Mouse (Mus musculus) layer of hippocampus, adult 2 months (tissue): ENCODE results near the gene Igfbp2. TPM values are rescaled to one million over a fixed set of nuclear protein-coding genes. Genes with fewer than 3 reads are reported as not detected.

ENCODE experiments used
- DNase-seq, 2 experiments: peaks; one replicate each; pipeline ENCODE4 v3.0.0; 2022; ENCODE audit warnings: low spot score in 2 of 2
- H3K27ac ChIP-seq: fragments of 200-600 bp; 2 replicates; pipeline ENCODE4 v1.8.1; 2022
- H3K4me3 ChIP-seq: fragments of 200-600 bp; 2 replicates; pipeline ENCODE4 v1.8.1; 2022; ENCODE audit warnings: mild to moderate bottlenecking
- CTCF ChIP-seq: fragments of 200-600 bp; conservative IDR thresholded peaks from 2 replicates; pipeline ENCODE4 v1.8.1; 2022; ENCODE audit warnings: antibody characterized with exemption, mild to moderate bottlenecking, moderate library complexity
- total RNA-seq, 2 experiments: library from RNA; stranded (reverse); gene quantifications; 2 replicates each; pipeline ENCODE4 v1.2.3; 2021

Gene Igfbp2
- total RNA-seq, 2 experiments from 2014 or later: 43.6 to 44.2 TPM

DNA sequence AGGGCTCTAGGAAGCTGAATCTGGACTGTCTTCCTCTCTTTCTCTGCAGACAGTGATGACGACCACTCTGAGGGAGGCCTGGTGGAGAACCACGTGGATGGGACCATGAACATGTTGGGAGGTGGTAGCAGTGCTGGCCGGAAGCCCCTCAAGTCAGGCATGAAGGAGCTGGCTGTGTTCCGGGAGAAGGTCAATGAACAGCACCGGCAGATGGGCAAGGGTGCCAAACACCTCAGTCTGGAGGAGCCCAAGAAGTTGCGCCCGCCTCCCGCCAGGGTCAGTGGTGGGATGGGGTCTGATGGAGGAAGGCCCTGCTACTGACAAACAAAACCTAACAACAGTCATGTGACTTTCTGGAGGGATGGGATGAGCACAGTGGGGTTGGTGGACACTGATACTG lies 24.7 kb downstream of the Igfbp2 start:
- no peak for TF ChIP-seq CTCF
- DNase-seq: no peak
- H3K4me3 ChIP-seq: no peak overlapping the region
- H3K27ac ChIP-seq: no peak overlapping the region

DNA sequence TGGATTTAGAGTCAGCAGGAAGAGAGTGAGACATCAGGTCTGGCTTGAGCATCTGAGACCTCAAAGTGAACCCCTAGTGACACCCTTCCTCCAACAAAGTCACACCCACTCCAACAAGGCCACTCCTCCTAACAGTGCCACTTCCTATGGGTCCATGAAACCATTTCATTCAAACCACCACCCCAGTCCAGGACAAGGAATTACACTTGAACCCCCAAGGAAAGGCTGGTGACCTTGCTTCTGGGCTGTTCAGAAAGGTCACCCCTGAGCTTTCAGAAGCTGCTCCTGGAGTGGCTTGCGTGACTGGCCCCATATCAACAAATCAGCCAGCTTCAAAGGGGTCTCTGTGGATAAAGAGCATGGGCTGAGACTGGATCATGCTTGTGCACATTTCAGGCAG lies 29.5 kb downstream of the Igfbp2 start:
- no peak overlapping the region for H3K27ac ChIP-seq
- no peak for TF ChIP-seq CTCF
- no peak overlapping the region for H3K4me3 ChIP-seq
- no peak for DNase-seq

DNA sequence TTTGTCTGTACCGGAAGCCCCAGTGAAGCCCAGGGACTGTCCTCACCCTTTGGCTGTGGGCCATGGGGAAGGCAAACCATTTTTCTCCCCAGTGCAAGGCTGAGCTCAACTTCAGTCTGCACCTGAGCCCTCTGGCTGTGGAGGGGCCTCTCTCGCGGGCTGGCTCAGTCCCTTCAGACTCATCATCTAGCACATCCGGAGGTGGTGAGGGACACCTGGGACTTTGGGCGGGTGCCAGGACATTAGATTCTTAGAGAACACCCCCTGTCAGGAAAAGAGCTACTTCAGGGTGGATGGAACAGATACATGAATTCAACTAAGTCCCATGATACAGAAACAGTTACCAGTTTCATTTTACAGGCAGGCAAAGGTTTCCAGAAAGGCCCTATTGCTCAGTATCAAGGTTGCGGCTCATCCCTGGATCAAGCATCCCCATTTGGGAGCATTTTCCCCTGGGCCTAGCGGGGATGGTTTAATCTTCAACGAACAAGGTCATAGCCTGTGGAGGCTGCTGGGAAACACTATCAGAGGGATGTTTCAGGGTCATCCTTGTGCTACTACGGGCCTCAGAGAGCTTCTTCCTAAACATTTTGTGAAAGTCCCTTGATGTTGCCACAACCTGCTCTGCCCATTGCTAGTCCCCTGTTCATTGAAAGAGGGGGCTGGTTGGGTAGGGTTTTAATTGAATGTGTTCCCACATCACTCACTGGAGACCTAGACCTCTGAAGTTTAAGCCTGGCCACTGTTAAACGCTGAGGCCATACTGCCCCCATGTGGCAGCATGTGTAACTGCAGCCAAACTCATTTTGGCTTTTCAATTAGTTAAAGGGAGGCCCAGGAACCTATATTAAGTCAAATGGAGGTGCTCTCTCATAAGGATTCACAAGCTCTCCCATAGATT lies 30.3 kb downstream of the Igfbp2 start:
- DNase-seq: peak in 1 of 2 experiments; percentile 70
- Histone ChIP-seq H3K4me3 (no peak overlapping the region), H3K27ac (no peak overlapping the region)
- TF ChIP-seq CTCF: peak; percentile 98

DNA sequence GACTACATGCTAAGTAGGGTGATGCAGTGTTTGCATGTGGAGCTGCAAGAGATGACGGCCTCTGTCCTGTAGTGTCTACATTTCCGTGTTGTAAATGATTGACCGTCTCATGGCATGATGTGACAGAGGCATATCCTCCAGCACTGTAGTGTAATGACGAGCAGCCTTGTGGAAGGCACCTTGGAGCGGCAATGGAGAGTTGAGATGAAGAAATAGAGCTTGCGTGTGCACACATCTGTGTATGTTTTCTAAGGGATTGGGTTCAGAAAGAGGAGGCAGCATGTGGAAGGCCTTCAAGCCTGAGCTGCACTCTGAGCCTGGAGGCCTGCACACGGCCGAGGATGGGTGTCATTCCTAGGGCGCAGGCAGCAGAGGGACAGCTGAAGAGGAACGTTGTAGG lies 31.4 kb downstream of the Igfbp2 start:
- Histone ChIP-seq H3K27ac (no peak overlapping the region), H3K4me3 (no peak overlapping the region)
- no peak for TF ChIP-seq CTCF
- DNase-seq: no peak

DNA sequence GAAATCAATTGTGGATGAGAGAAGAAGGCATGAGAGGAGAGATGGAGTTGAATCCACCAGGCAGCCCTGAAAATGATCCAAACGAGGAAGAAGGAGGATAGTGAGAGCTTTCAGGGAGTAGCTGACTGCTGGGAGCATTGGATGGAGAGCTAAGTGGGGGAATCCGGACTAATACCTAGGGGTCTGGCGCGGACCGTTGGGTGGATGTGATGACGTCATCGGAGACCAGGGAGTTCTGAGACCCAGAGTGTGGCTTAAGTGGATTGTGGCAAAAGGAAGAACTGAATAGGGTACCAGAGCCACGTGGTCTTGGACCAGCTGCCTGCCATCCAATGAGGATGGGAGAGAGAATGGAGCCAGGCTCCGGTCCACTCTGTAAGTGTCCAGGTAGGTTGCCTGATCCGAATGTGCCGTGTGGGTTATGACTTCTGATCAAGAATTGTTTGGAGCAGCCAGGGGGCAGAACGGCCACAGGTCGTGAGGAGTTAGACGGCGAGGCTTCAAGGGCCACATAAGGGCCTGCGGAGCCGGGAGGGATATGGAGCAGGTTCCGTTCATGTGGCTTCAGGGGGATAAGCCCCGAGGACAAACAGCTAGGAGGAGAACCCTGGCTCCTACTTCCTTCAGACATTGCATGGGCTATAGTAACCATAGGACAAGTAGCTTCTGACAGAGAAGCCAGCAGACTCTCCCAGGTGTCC lies 32.1 kb downstream of the Igfbp2 start:
- TF ChIP-seq CTCF: no peak
- DNase-seq: no peak
- H3K27ac ChIP-seq: no peak overlapping the region
- no peak overlapping the region for H3K4me3 ChIP-seq

DNA sequence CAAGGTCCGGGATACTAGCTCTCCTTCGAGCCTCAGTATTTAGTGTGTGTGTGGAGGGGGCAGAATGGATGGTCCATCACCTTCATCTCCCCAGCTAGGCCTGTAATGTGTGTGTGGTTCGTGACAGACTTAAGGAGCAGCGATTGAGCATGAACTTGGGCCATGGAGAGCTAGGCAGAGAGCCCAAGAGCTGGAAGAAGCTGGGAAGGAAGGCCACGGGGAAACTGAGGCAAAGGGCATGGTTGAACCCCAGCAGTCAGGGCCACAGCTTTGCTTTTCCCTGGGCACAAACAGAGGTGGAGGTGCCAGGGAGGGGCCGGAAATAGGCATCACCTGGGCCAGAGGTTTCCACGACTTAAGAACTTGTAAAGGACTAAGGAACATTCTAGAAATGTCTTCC lies 32.8 kb downstream of the Igfbp2 start:
- H3K27ac ChIP-seq: no peak overlapping the region
- no peak for DNase-seq
- TF ChIP-seq CTCF: no peak

DNA sequence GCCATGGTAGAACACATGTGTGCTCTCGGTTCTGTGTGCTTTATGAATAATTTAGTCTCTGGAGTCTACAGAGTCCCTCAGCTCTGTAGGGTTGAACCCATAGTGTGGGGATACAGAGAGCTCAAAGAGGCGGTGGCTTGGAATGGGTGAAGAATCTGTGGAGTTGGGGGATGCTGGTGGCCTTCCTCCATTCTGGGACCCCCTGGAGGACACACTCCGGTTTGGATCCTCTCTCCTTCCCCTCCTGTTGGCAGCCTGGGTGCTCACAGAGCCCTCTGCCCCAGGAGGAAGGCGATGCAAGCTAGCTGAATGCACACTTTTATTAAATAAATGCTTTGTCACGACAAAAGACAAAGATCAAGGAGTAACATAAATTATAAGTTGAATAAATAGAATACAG lies 33.3 kb downstream of the Igfbp2 start:
- no peak for DNase-seq
- Histone ChIP-seq H3K27ac (no peak overlapping the region), H3K4me3 (no peak overlapping the region)
- no peak for TF ChIP-seq CTCF

More for the DNA sequence above, 32.8 kb downstream of the Igfbp2 start:
- no peak overlapping the region for H3K4me3 ChIP-seq

DNA sequence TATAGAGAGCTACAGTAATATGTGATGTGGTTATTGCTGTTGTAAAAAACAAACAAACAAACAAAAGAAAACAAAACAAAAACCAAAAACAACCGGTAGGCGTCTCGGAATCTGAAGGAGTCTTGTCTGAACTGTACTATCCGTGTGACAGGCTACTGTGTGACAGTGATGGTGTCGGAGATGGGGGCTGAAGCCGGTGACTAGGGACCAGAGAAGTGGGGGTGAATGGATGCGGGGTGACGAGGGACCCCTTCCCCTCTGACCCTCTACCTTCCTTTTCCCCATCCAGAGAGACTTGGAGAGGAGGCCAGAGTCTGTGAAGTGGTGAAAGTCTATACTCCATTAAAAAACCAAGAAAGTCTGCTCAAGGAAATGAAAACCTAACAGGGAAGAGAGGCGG lies 34.0 kb downstream of the Igfbp2 start:
- Histone ChIP-seq H3K4me3 (no peak overlapping the region), H3K27ac (peak overlapping the region; percentile 56)
- DNase-seq: no peak
- no peak for TF ChIP-seq CTCF

DNA sequence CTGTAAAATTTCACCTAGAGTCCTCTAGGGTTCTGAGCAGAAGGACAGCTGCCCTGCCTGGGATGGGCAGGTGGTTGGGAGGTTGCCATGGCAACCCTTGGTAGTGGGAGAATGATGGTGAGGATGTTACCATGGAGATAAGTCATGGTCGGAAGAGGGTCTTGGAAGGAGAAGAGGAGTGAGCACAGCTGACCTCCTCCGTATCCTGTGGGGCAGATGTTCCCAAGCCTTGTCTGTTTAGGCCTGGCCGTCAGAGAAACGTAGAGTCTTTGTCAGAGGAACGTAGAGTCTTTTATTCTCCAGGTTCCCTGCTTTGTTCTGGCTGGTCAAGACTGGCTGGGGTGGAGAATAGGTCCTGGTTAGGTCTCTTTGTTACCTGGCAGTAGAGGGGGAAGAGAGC lies 34.6 kb downstream of the Igfbp2 start:
- TF ChIP-seq CTCF: no peak
- DNase-seq: no peak
- Histone ChIP-seq H3K4me3 (no peak overlapping the region), H3K27ac (peak overlapping the region; percentile 56)

DNA sequence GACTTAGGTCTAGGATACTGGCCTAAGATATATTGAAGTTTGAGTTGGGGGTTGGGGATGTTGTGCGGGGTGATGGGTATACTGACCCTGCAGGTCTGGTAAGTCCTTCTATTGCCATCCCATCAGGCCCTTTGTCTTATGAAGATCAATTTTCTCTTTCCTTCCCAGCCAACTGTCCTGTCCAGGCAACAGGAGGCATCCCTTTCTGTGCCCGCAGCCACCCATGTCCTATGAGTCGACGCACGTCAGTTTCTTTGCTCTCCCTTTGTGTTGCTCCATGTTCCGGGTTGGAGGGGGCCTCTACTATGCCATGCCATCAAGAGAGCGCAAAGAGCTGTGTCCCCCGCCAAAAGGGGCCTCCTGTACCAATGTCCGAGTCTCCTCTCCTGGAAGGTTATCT lies 35.7 kb downstream of the Igfbp2 start:
- Histone ChIP-seq H3K4me3 (no peak overlapping the region), H3K27ac (no peak overlapping the region)
- no peak for DNase-seq
- TF ChIP-seq CTCF: no peak

DNA sequence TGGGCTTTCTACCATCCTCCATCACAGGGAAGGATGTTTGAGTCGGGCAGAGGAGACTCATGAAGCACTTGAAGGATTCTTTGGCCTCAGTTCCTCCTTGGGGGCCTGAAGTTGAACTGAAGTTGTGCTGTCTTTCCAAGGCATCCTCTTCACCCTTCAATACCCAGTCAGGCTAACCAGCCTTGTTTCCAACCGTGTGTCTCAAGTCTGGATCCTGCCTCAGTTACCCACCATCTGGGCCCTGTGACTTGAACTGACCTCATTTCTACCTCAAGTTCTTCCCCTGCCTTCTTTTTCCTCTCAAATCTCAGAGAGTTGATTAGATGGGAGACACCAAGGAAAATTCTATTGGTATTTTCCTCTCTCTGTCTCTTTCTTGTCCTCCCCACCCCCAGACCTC lies 36.2 kb downstream of the Igfbp2 start:
- H3K4me3 ChIP-seq: no peak overlapping the region
- DNase-seq: no peak
- no peak overlapping the region for H3K27ac ChIP-seq
- TF ChIP-seq CTCF: no peak

DNA sequence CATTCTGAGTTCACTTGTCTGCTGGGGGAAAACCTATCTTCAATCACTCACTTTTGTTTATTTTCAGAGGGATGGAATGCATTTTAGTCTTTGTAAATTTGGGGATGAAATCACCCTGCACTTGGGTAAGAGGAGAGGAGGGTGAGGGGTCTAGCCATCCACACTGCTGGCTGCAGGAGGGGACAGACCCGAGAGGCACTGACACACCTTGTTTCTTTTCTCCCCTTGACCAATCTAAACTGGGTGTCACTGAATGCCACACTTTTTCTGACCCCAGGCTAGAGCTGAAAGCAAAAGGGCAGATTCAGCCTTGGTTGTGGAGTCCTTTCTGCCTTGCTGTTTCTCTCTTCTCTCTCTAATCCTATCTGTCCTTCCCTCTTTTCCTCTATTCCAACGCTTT lies 37.4 kb downstream of the Igfbp2 start:
- no peak for DNase-seq
- TF ChIP-seq CTCF: no peak
- no peak overlapping the region for H3K27ac ChIP-seq
- no peak overlapping the region for H3K4me3 ChIP-seq

DNA sequence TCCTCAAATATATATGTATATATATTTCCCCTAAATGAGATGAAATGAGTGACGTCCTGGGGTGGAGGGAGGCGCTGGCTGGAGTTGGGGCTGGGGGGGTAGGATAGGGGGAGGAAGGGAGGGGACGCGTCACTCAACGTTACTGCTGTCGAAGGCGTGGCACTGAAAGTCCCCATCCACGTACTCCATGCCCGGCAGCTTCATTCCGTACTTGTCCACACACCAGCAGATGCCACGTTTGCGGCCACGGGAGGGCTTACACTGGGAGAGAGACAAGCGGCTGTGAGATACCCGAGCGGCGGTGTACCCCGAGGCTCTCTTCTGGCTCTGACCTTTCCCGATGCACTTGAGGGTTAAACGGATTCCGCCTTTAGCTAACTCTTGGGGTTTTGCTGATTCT lies 37.9 kb downstream of the Igfbp2 start:
- DNase-seq: no peak
- no peak for TF ChIP-seq CTCF
- Histone ChIP-seq H3K27ac (no peak overlapping the region), H3K4me3 (no peak overlapping the region)

DNA sequence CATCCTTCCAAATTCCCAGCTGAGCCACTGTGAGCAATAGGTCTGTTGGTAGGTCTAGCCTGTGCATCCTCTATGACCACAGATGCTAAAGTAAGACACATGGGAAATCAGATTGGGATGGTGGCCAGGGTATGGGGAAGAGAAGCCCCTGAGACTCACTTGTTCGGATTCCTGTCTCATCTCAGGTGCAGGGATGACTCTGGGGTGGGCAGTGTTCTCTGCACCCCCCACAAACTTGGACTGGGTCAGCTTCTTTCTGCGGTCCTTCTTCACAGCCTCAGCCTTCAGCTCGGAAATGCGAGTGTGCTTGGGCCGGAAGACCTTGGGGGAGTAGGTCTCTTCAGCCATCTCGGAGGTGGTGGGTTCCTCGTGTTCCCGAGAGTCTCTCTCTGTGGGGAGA lies 39.4 kb downstream of the Igfbp2 start:
- Histone ChIP-seq H3K4me3 (no peak overlapping the region), H3K27ac (no peak overlapping the region)
- DNase-seq: no peak
- TF ChIP-seq CTCF: no peak
